Mouse (Mus musculus): ENCODE results near the gene Acp2.
"Not testable (repeated sequence)": the region's sequence is repeated elsewhere in the genome, so short reads cannot be mapped to it uniquely, and the experiment has no call there.

The Acp2 gene

GRCm38 (mm10) chr2:91196577-91197001, 6.1 kb upstream of the Acp2 start:
- DNase-seq, result no peak

GRCm38 (mm10) chr2:91198888-91199287, 3.8 kb upstream of the Acp2 start:
- no peak for DNase-seq

- no peak for DNase-seq
Measured at GRCm38 (mm10) chr2:91202972-91203656, 429 bp downstream of the Acp2 start.

GRCm38 (mm10) chr2:91206254-91206775, 3.6 kb downstream of the Acp2 start:
- no peak for DNase-seq

GRCm38 (mm10) chr2:91213311-91213710, 10.6 kb downstream of the Acp2 start:
- DNase-seq, result no peak

GRCm38 (mm10) chr2:91217032-91217431, 14.3 kb downstream of the Acp2 start:
- DNase-seq, result no peak

- DNase-seq, result no peak
Measured at GRCm38 (mm10) chr2:91220501-91220900, 17.8 kb downstream of the Acp2 start.

- no peak for DNase-seq
Measured at GRCm38 (mm10) chr2:91223614-91224013, 20.9 kb downstream of the Acp2 start.

GRCm38 (mm10) chr2:91229735-91230134, 27.1 kb downstream of the Acp2 start:
- DNase-seq, result no peak

- peak; percentile 96 for DNase-seq
Measured at GRCm38 (mm10) chr2:91236601-91237510, 34.2 kb downstream of the Acp2 start, which contains the start of gene Ddb2. TSS of gene Ddb2 (minus strand) at chr2:91236982.

GRCm38 (mm10) chr2:91237511-91238080, 34.9 kb downstream of the Acp2 start:
- not testable (repeated sequence) for DNase-seq

GRCm38 (mm10) chr2:91242547-91242946, 39.9 kb downstream of the Acp2 start:
- no peak for DNase-seq

GRCm38 (mm10) chr2:91243416-91243815, 40.7 kb downstream of the Acp2 start:
- DNase-seq, result no peak

GRCm38 (mm10) chr2:91244557-91245228, 42.0 kb downstream of the Acp2 start:
- no peak for DNase-seq

- DNase-seq, result no peak
Measured at GRCm38 (mm10) chr2:91248366-91248765, 45.7 kb downstream of the Acp2 start.

- DNase-seq, result no peak
Measured at GRCm38 (mm10) chr2:91252001-91252400, 49.3 kb downstream of the Acp2 start.

- no peak for DNase-seq
Measured at GRCm38 (mm10) chr2:91252512-91252911, 49.8 kb downstream of the Acp2 start.

GRCm38 (mm10) chr2:91254725-91255380, 52.2 kb downstream of the Acp2 start:
- no peak for DNase-seq

GRCm38 (mm10) chr2:91255661-91256150, 53.0 kb downstream of the Acp2 start, which contains the start of gene Pacsin3:
TSS of gene Pacsin3 (plus strand) at chr2:91255954.
- peak; percentile 32 for DNase-seq

GRCm38 (mm10) chr2:91256256-91257125, 53.8 kb downstream of the Acp2 start:
- peak; percentile 42 for DNase-seq

Data from right cerebral cortex, postnatal 4 days (tissue).